8 mouse cellular contexts compared by ENCODE assay signal in the genomic region with DNA sequence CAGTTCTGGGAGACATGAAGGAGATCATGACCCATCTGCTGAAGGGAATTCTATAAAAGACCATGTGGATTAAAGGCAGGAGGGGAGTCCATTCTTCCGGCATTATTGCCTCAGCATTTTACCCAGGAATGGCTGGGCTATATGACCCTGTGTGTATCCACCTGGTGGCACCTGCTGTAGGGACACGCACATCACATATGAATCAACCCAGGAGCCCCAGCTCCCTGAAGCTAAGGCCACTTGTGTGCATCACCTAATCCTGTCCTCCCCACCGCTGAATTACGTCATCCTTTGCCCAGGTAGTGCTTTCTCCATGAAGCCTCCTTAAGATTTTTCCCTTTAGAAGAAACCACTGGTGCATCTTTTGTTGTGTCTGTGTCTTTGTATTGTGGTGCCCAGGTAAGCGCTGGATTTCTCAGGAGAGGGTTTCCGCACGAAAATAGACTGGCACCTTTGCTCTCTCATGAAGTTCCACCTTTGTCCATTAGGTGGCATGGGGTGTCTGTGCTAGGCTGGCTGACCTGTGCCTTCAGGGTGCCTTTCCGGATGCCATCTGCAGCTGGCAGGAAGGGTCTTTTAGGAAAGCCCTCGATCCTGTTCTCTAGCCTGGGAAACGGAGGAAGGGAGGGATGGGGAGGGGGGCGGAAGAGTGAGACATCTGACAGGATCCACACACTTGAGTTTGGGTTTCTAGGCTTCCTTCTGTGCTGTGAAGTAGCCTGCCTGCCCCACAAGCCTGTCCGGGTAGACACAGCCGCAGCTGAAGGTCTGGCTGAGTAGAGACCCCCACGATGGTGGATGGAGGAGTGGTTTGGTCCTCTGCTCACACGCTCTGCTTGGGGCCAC. TPM values are rescaled to one million over a fixed set of nuclear protein-coding genes. Genes with fewer than 3 reads are reported as not detected.
DNase-seq lines count a peak whose midpoint lies in the region; ATAC-seq and TF ChIP-seq lines count a peak whose summit lies in the region.

No protein-coding gene starts in this region.

- H3K4me3 ChIP-seq in cortical plate, adult 2 months (ENCODE audit: insufficient read depth, low read length) = no peak overlapping the region
- H3K4me3 ChIP-seq in kidney, adult 2 months (ENCODE audit: insufficient read depth, low read depth, low read length) = no peak overlapping the region
- no peak overlapping the region for H3K4me3 ChIP-seq in liver, embryonic 13.5 days (replicated peaks)

- TF ChIP-seq POLR2A in cortical plate, adult 2 months (IDR thresholded peaks at IDR 0.05; ENCODE audit: extremely low read depth, insufficient read depth, low read length) = no peak
- TF ChIP-seq POLR2A in kidney, adult 2 months (IDR thresholded peaks at IDR 0.05; ENCODE audit: low read depth, low read length) = no peak

- no peak overlapping the region for H3K9ac ChIP-seq in liver, embryonic 13.5 days

- H3K27ac ChIP-seq in cortical plate, adult 2 months (ENCODE audit: insufficient read depth, low read length) = no peak overlapping the region
- no peak overlapping the region for H3K27ac ChIP-seq in kidney, adult 2 months (ENCODE audit: insufficient read depth, low read depth, low read length)
- H3K27ac ChIP-seq in liver, embryonic 13.5 days = no peak overlapping the region

- H3K4me2 ChIP-seq in liver, embryonic 13.5 days = no peak overlapping the region

- no peaks in the 10 kb centered on the region for H3K9me3 ChIP-seq in liver, embryonic 13.5 days (replicated peaks)

- no peaks in the 10 kb centered on the region for H3K27me3 ChIP-seq in kidney, adult 2 months (replicated peaks; ENCODE audit: control insufficient read depth, insufficient read depth, low read length)
- peaks cover 6% of the 10 kb centered on the region; the same call in 1 of the 2 replicates for H3K27me3 ChIP-seq in liver, embryonic 13.5 days

- TF ChIP-seq CTCF in cortical plate, adult 2 months (IDR thresholded peaks at IDR 0.05; ENCODE audit: extremely low read depth, insufficient read depth, low read length) = peak; percentile 90
- peak; percentile 97 for TF ChIP-seq CTCF in kidney, adult 2 months (conservative IDR thresholded peaks at IDR 0.05; ENCODE audit: insufficient read depth, insufficient read length, low read depth, low read length)

- H3K4me1 ChIP-seq in cortical plate, adult 2 months (ENCODE audit: control insufficient read depth, insufficient read depth, low read length) = no peaks in the 10 kb centered on the region
- H3K4me1 ChIP-seq in kidney, adult 2 months (ENCODE audit: control insufficient read depth, insufficient read depth, low read length) = no peaks in the 10 kb centered on the region
- peaks cover 37% of the 10 kb centered on the region for H3K4me1 ChIP-seq in liver, embryonic 13.5 days (replicated peaks)

- ATAC-seq in liver, embryonic 13.5 days (ENCODE audit: low read depth) = 0 out of 2 replicates have a peak, but pooled peaks have one; percentile 14

- WGBS in kidney, adult 2 months = 29% methylated on average over 15 of the region's 15 CpGs
- WGBS in liver, embryonic 13.5 days (ENCODE audit: insufficient replicate concordance) = 26% methylated on average over 15 of the region's 15 CpGs

- H3K36me3 ChIP-seq in kidney, adult 2 months (ENCODE audit: control insufficient read depth, insufficient read depth, low read length) = no peaks in the 10 kb centered on the region
- no peaks in the 10 kb centered on the region for H3K36me3 ChIP-seq in liver, embryonic 13.5 days

- peak; percentile 74 for DNase-seq in A20 (ENCODE audit: low read depth, low spot score)
- DNase-seq in ZHBTc4 (ENCODE audit: low read depth, low spot score) = peak; percentile 76
- peak; percentile 75 for DNase-seq in heart, adult 8-10 months (ENCODE audit: low spot score)
- peak; percentile 85 for DNase-seq in kidney, adult 2 months
- peak; percentile 44 for DNase-seq in liver, embryonic 13.5 days
- DNase-seq in natural killer cell, adult 2 months (ENCODE audit: low spot score in 2 of 2) = peak; percentile 60 to 72
- peak; percentile 54 to 81 for DNase-seq in thymus, postnatal 10 days (ENCODE audit: low spot score in 2 of 2)

RNA-seq across cellular contexts. Expression of a gene that starts 1.4 kb away (rescaled TPM):
- 293 TPM in 2 replicates for polyA plus RNA-seq in cortical plate, adult 2 months (2012; rRNA removed)
- total RNA-seq in heart, adult 8-10 months (2022) = 100 to 1,000 TPM; 129 to 142 (median 131) TPM
- 244 and 277 TPM in 2 replicates for polyA plus RNA-seq in kidney, adult 2 months (2012; rRNA removed)
- 77.9 and 84.9 TPM in 2 replicates for polyA plus RNA-seq in liver, embryonic 13.5 days (2015; fragmentation: Nextera tagmentation; extraction: Ambion mirVana)

RNA-seq across cellular contexts. Expression of a gene that starts 2.3 kb away (rescaled TPM):
- polyA plus RNA-seq in cortical plate, adult 2 months (2012; rRNA removed) = 3.1 and 3.2 TPM in 2 replicates
- total RNA-seq in heart, adult 8-10 months (2022) = 10 to 100 TPM; 12.3 to 14.2 (median 13.2) TPM
- 34.2 and 38.8 TPM in 2 replicates for polyA plus RNA-seq in kidney, adult 2 months (2012; rRNA removed)
- 0.02 and 0.05 TPM in 2 replicates for polyA plus RNA-seq in liver, embryonic 13.5 days (2015; fragmentation: Nextera tagmentation; extraction: Ambion mirVana)

RNA-seq across cellular contexts. Expression of a gene that starts 7.3 kb away (rescaled TPM):
- 43.3 and 50.1 TPM in 2 replicates for polyA plus RNA-seq in cortical plate, adult 2 months (2012; rRNA removed)
- 1,000 to 10,000 TPM; 5,856 to 6,611 (median 6,322) TPM for total RNA-seq in heart, adult 8-10 months (2022)
- 2.1 and 9.1 TPM in 2 replicates for polyA plus RNA-seq in kidney, adult 2 months (2012; rRNA removed)
- polyA plus RNA-seq in liver, embryonic 13.5 days (2015; fragmentation: Nextera tagmentation; extraction: Ambion mirVana) = 21.1 and 25.3 TPM in 2 replicates

RNA-seq across cellular contexts. Expression of a gene that starts 35.7 kb away (rescaled TPM):
- polyA plus RNA-seq in cortical plate, adult 2 months (2012; rRNA removed) = 5.3 and 7.6 TPM in 2 replicates
- total RNA-seq in heart, adult 8-10 months (2022) = 1 to 10 TPM; 3.2 to 5.2 (median 4.2) TPM
- 7.3 and 7.5 TPM in 2 replicates for polyA plus RNA-seq in kidney, adult 2 months (2012; rRNA removed)
- 8.4 and 8.6 TPM in 2 replicates for polyA plus RNA-seq in liver, embryonic 13.5 days (2015; fragmentation: Nextera tagmentation; extraction: Ambion mirVana)

RNA-seq across cellular contexts. Expression of a gene that starts 35.9 kb away (rescaled TPM):
- 140 and 143 TPM in 2 replicates for polyA plus RNA-seq in cortical plate, adult 2 months (2012; rRNA removed)
- 10 to 100 TPM; 42.1 to 46.9 (median 43.1) TPM for total RNA-seq in heart, adult 8-10 months (2022)
- 58.9 and 65.9 TPM in 2 replicates for polyA plus RNA-seq in kidney, adult 2 months (2012; rRNA removed)
- 39.5 and 44.2 TPM in 2 replicates for polyA plus RNA-seq in liver, embryonic 13.5 days (2015; fragmentation: Nextera tagmentation; extraction: Ambion mirVana)
